Mouse (Mus musculus): ENCODE results near the gene Hnrnpul1.

- TF ChIP-seq CTCF (IDR thresholded peaks at IDR 0.05; ENCODE audit: control insufficient read depth, insufficient read depth, insufficient read length) (no peak), MAX (IDR thresholded peaks at IDR 0.05) (no peak), CEBPB (IDR thresholded peaks at IDR 0.05; ENCODE audit: low read depth) (no peak)
These were observed 82.9 kb downstream of the Hnrnpul1 start for GRCm38 (mm10) chr7:25671686-25672085.

Data from C2C12 (cell line).